Mouse (Mus musculus) left cerebral cortex, postnatal 10 days (tissue): ENCODE results near the gene Vps37d. TPM values are rescaled to one million over a fixed set of nuclear protein-coding genes. Genes with fewer than 3 reads are reported as not detected.
"Not testable (repeated sequence)": the region's sequence is repeated elsewhere in the genome, so short reads cannot be mapped to it uniquely, and the experiment has no call there.

Source experiments
- DNase-seq, 2 experiments: peaks; one replicate each; pipeline ENCODE4 v3.0.0; 2021 to 2022; ENCODE audit warnings: low spot score in 2 of 2, mixed read lengths in 1 of 2; ENCODE audit errors: extremely low spot score in 1 of 2
- intact Hi-C: fragments of 180-260 bp; cut with DNase I; formaldehyde crosslinking; loops from one replicate; pipeline ENCODE4 v1.15.1; 2025
- total RNA-seq, 2 experiments: library from RNA; stranded (reverse); gene quantifications; 2 replicates each; pipeline ENCODE4 v1.2.3; 2021

Vps37d gene
- total RNA-seq, 2 experiments from 2014 or later, result 28.9 to 32.7 TPM

- intact Hi-C loops, result loop anchor here (5.0 kb wide), 1 partner anchor 61 kb away; no protein-coding TSS in a partner anchor
Measured at GRCm38 (mm10) chr5:135078482-135078810, 380 bp upstream of the Vps37d start.

GRCm38 (mm10) chr5:135076931-135077505 is 1.0 kb downstream of the Vps37d start:
- peak in 1 of 2 experiments; percentile 63 for DNase-seq
- intact Hi-C loops, result loop anchor here (5.0 kb wide), 1 partner anchor 60 kb away; no protein-coding TSS in a partner anchor

More at GRCm38 (mm10) chr5:135078482-135078810, 380 bp upstream of the Vps37d start:
- no peak for DNase-seq

- intact Hi-C loops, result loop anchor here (5.0 kb wide), 1 partner anchor 59 kb away; no protein-coding TSS in a partner anchor
- peak in 1 of 2 experiments; percentile 45 for DNase-seq
Measured at GRCm38 (mm10) chr5:135076368-135076767, 1.7 kb downstream of the Vps37d start.

- no peak for DNase-seq
- intact Hi-C loops, result loop anchor here (5.0 kb wide), 1 partner anchor 58 kb away; no protein-coding TSS in a partner anchor
Measured at GRCm38 (mm10) chr5:135075655-135076054, 2.4 kb downstream of the Vps37d start.

GRCm38 (mm10) chr5:135073349-135074150 is 4.5 kb downstream of the Vps37d start:
- intact Hi-C loops, result no loop called here
- peak in 1 of 2 experiments; percentile 57 for DNase-seq

GRCm38 (mm10) chr5:135072720-135073119 is 5.3 kb downstream of the Vps37d start:
- intact Hi-C loops, result no loop called here
- no peak for DNase-seq

GRCm38 (mm10) chr5:135072061-135072460 is 6.0 kb downstream of the Vps37d start:
- intact Hi-C loops, result no loop called here
- no peak for DNase-seq

- intact Hi-C loops, result no loop called here
- no peak for DNase-seq
Measured at GRCm38 (mm10) chr5:135070448-135070847, 7.6 kb downstream of the Vps37d start.

- intact Hi-C loops, result no loop called here
Measured at GRCm38 (mm10) chr5:135066008-135066407, 12.1 kb downstream of the Vps37d start.

GRCm38 (mm10) chr5:135064909-135065446 is 13.1 kb downstream of the Vps37d start, which contains the start of gene Bud23:
Bud23 (minus strand) TSS chr5:135064959.
- DNase-seq, result not testable (repeated sequence)
- intact Hi-C loops, result loop anchor here (5.0 kb wide), 1 partner anchor 43 kb away; the partner anchor contains the start of gene Stx1a

More at GRCm38 (mm10) chr5:135066008-135066407, 12.1 kb downstream of the Vps37d start:
- no peak for DNase-seq

- intact Hi-C loops, result loop anchor here (5.0 kb wide), 1 partner anchor 42 kb away; the partner anchor contains the start of gene Stx1a
- no peak for DNase-seq
Measured at GRCm38 (mm10) chr5:135064382-135064766, 13.7 kb downstream of the Vps37d start.

- DNase-seq, result peak; percentile 98 to 99
- intact Hi-C loops, result loop anchor here (5.0 kb wide), 1 partner anchor 42 kb away; the partner anchor contains the start of gene Stx1a
Measured at GRCm38 (mm10) chr5:135063629-135064381, 14.3 kb downstream of the Vps37d start, which contains the start of gene Dnajc30. Dnajc30 (plus strand) TSS chr5:135064202.

GRCm38 (mm10) chr5:135053356-135053755 is 24.7 kb downstream of the Vps37d start:
- intact Hi-C loops, result no loop called here
- DNase-seq, result no peak

- intact Hi-C loops, DNase-seq: not testable (repeated sequence)
Measured at GRCm38 (mm10) chr5:135049268-135049667, 28.8 kb downstream of the Vps37d start.

GRCm38 (mm10) chr5:135048539-135048938 is 29.5 kb downstream of the Vps37d start:
- no peak for DNase-seq
- intact Hi-C loops, result no loop called here

- DNase-seq, result no peak
- intact Hi-C loops, result no loop called here
Measured at GRCm38 (mm10) chr5:135044575-135044974, 33.5 kb downstream of the Vps37d start.

- intact Hi-C loops, result no loop called here
Measured at GRCm38 (mm10) chr5:135042105-135042788, 35.8 kb downstream of the Vps37d start.

GRCm38 (mm10) chr5:135040777-135041176 is 37.3 kb downstream of the Vps37d start:
- intact Hi-C loops, result no loop called here
- DNase-seq, result peak in 1 of 2 experiments; percentile 47

More at GRCm38 (mm10) chr5:135042105-135042788, 35.8 kb downstream of the Vps37d start:
- peak in 1 of 2 experiments; percentile 50 for DNase-seq
